Mouse (Mus musculus) heart, adult 11 months (tissue): ENCODE measurements around the gene Pla2g15.
A peak's percentile ranks its signal among the peaks of the same experiment; 100 is the strongest.

ENCODE experiments used
- DNase-seq: peaks from one replicate; pipeline ENCODE4 v3.0.0; 2022

Pla2g15 gene

GRCm38 (mm10) chr8:106136156-106137130 is 13.8 kb upstream of the Pla2g15 start, which contains the start of gene Esrp2:
TSS of gene Esrp2 (minus strand) at chr8:106136974.
- peak; percentile 96 for DNase-seq

DNA sequence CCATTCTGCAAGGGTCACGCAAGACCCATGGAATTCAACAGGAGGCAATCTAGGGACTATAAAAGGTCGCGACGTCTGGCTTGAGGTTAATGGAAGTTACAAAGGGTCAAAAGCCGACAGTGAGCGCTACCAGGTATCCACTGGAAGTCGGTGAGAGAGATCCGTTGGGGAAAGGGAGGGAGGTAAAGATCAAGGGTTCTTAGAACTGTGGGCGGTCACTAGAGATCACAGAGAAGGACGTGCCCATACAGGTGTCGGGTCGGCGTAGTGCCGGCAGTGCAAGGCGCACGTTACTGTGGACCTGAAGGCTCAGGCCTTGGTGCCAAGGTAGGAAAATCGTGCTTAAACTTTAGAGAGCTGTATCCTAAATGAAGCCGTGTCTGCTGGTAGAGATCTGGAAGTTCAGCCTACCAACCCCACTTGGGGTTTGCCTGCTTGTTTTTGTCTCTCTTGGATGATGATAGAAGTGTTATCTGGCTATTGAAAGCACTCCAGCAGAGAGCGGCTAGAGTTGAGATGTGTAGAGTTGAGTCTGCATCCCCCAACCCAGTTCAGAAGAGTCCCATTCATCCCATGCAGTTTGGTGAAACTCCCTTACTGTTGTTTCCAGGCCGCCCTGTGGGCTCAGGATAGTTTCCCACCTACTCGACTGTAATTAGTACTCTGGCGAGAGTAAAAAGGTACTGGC is 12.8 kb upstream of the Pla2g15 start:
- DNase-seq: peak; percentile 91

DNA sequence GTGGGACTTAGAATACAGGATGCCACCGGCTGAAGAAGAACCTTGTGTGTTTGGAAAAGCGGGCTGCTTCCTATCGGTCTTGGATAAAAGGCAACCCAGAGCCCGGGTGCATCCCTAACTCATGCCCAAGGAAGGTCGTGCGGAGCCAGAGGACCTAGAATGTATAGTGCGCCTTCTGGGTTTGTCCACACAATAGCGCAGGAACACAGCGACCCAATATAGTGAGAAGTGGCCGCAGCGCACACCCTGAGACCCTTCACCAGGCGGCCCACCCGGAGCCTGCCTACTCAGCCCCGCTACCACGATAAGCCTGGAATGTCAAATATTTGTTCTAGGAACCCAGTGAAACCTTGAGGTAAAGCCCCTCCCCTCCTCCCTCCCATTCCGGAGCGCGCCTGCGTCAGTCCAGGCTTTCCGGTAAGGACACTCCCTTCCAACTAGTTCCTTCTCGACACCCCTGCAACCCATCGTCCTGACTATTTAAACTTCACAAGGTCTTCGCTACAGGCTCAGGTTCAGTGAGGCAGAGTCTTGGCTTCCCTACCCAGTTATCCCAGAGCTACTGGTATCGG is 12.2 kb upstream of the Pla2g15 start:
- peak; percentile 98 for DNase-seq

DNA sequence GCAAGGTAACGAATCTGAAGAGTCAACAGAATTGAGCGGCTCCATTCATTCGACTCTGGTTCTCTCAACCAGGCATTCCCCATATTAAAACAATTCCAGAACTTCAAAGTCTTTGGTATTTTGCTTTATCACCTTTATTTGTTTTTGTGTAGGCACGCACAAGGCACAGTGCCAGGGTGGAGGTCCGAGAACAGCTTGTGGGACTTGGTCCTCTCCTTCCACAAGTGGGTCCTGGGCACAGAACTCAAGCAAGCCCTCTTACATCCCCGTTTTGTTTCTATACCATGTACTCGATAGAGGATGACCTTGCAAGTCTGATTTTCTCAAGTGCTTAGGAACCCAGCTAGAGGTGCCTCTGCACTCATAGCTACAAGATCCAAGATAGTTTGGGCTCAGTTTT is 11.6 kb upstream of the Pla2g15 start:
- DNase-seq: peak; percentile 89

DNA sequence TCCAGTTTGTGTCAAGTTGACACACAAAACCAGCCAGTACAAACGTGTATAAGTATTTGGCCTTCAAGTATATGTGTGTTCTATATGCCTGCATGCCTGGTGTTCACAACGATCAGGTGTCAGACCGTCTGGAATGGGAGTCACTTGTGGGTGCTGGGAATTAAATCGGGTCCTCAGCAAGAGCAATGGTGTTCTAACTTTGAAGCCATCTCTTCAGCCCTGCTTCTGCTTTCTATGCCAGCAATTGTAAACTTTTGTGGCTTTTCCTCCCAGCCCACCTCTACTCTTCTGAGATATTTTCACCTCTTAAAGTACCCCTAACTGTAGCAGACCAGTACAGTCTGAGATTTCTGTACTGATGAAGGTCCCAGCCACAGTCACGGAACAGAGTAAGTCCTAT is 10.0 kb upstream of the Pla2g15 start:
- peak; percentile 66 for DNase-seq

- peak; percentile 96 for DNase-seq
Measured at GRCm38 (mm10) chr8:106140769-106141168, 9.4 kb upstream of the Pla2g15 start.

GRCm38 (mm10) chr8:106145331-106145730 is 4.9 kb upstream of the Pla2g15 start:
- DNase-seq: peak; percentile 94

DNA sequence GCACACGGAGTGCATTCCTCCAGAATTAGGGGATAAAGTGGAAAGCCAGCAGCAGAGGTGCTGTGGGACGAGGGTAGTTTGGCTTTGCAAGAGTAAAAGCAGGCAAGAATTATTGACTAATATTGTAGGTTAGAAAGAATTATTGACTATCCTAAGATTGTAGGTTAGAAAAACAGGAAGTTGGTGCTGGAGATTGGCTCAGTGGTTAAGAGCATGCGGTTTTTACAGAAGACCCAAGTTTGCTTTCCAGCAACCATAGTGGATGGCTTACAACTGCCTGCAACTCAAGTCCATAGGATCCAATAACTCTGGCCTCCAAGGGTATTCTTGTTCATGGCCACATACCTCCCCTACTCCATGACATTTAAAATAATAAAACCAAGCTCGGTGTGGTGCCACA is 4.2 kb upstream of the Pla2g15 start:
- no peak for DNase-seq

DNA sequence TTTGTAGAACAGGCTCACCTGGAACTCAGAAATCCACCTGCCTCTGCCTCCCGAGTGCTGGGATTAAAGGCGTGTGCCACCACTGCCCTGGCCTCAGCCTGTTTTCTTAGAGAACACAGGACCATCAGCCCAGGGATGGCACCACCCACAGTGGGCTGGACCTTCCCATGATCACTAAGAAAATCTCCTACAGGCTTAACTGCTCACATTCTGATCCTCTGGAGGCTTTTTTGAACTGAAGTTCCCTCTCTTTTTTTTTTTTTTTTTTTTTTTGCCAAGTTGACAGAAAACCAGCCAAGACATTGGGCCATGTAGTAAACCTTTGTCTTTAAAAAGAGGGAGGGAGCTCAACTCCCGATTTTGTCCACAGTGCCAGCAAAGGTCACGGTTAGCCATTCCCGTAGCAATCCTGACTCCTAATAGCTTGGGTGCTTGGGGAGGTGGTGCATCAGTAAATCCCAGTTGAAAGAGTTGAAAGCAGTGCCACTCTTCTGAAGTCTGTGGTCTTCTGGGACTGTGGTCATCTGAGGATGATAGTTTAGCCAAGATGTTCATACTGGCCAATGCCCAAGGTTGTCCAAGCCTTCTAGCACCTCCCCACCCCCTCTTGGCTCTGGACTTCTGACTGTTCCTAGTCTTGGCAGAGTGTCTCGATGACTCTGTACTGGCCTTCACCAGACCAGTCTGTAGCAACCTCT is 2.2 kb upstream of the Pla2g15 start:
- peak; percentile 97 for DNase-seq

GRCm38 (mm10) chr8:106149025-106149424 is 1.2 kb upstream of the Pla2g15 start:
- DNase-seq: peak; percentile 97

DNA sequence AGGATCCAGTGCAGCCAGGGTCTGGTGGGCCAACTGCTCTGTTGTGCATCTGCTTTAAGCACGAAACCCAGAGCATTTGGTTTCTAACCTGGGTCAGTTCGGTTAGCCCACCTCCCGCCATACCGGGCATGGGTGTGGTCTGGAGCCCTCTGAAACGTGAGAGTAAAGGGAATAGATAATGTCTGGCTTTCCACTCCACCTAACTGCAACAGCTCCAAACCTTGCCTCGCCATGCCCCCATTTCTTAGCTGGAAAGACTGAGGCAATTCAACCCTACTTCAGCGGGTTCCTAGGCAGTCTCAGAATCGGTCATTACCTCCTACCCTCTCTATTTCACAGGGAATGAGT is 428 bp downstream of the Pla2g15 start:
- DNase-seq: no peak

GRCm38 (mm10) chr8:106151041-106151440 is 842 bp downstream of the Pla2g15 start:
- peak; percentile 87 for DNase-seq

- peak; percentile 92 for DNase-seq
Measured at GRCm38 (mm10) chr8:106152876-106153275, 2.7 kb downstream of the Pla2g15 start.

- no peak for DNase-seq
Measured at GRCm38 (mm10) chr8:106157419-106157818, 7.2 kb downstream of the Pla2g15 start.

DNA sequence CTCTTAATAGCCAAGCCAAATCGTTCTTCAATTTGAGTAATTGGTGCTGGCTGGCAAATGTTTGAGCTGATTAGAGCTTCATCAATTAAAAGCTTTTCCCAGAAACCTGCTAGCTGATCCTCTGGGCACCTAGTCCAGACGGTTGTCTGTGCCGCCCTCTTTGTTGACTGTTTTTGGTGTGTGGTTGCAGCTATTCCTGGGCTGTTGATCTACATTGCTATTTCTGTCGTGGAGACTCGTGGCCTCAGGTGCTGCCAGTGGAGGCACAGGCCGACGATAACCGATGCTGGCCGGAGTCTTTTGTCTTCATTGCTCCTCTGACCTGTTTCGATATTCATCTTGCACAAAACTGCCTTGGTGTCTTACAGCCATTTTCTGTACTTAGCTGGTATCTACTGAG is 8.2 kb downstream of the Pla2g15 start:
- peak; percentile 96 for DNase-seq

DNA sequence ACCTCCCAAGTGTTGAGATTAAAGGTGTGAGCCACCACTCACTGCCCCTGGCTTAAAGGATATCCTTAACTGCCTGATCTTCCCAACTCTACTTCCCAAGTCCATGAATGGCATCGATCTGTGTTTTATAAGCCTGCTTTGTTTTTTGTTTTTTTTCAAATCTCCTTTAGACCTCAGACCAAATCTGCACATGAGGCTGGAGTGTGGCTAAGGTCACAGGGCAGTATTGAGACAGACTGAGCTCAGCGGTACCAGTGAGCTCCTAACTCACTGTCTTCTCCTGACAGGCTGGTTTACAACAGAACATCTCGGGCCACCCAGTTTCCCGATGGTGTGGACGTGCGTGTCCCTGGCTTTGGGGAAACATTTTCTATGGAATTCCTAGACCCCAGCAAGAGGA is 9.7 kb downstream of the Pla2g15 start:
- no peak for DNase-seq

GRCm38 (mm10) chr8:106163251-106163650 is 13.1 kb downstream of the Pla2g15 start:
- DNase-seq: no peak

DNA sequence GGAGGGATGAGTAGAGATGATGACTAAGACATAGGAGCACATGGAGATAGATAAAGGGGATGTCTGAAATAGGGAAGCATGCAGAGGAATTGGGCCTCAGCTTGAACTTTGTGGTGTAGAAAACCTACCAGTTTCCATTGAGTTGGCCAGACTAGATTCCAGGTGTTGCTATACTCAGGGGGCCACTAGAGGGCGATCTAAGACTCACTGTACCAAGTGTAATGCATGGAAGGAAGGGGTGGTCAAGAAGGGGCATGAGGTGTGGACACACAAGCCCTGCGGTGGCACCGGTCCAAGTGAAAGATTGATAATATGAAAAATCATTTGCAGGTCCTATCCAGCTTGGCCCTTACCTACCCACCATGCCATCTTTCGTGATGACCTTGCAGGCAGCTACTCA is 15.3 kb downstream of the Pla2g15 start:
- DNase-seq: peak; percentile 93

- peak; percentile 99 for DNase-seq
Measured at GRCm38 (mm10) chr8:106168356-106169016, 18.3 kb downstream of the Pla2g15 start, which contains the start of gene Slc7a6. TSS of gene Slc7a6 (plus strand) at chr8:106168857.

GRCm38 (mm10) chr8:106169017-106169933 is 19.1 kb downstream of the Pla2g15 start:
- DNase-seq: peak; percentile 95

GRCm38 (mm10) chr8:106169934-106170480 is 19.8 kb downstream of the Pla2g15 start:
- DNase-seq: no peak
